Mouse (Mus musculus): ENCODE results near the gene Plce1. TPM values are rescaled to one million over a fixed set of nuclear protein-coding genes. Genes with fewer than 3 reads are reported as not detected.
A peak's percentile ranks its signal among the peaks of the same experiment; 100 is the strongest.
"Not testable (repeated sequence)": the region's sequence is repeated elsewhere in the genome, so short reads cannot be mapped to it uniquely, and the experiment has no call there.

The Plce1 gene
- total RNA-seq, 2 experiments from 2014 or later, result 4.5 to 6.0 TPM

- no peak for DNase-seq (ENCODE audit: low spot score)
Measured at GRCm38 (mm10) chr19:38488103-38488912, 7.4 kb downstream of the Plce1 start.

- no peak for DNase-seq (ENCODE audit: low spot score)
Measured at GRCm38 (mm10) chr19:38498233-38498632, 17.3 kb downstream of the Plce1 start.

GRCm38 (mm10) chr19:38504597-38504996, 23.7 kb downstream of the Plce1 start:
- no peak for DNase-seq (ENCODE audit: low spot score)

GRCm38 (mm10) chr19:38506131-38506530, 25.2 kb downstream of the Plce1 start:
- no peak for DNase-seq (ENCODE audit: low spot score)

GRCm38 (mm10) chr19:38507251-38507965, 26.5 kb downstream of the Plce1 start:
- DNase-seq (ENCODE audit: low spot score), result no peak

- DNase-seq (ENCODE audit: low spot score), result no peak
Measured at GRCm38 (mm10) chr19:38507966-38508625, 27.2 kb downstream of the Plce1 start.

GRCm38 (mm10) chr19:38514417-38515184, 33.7 kb downstream of the Plce1 start:
- no peak for DNase-seq (ENCODE audit: low spot score)

GRCm38 (mm10) chr19:38526855-38527254, 45.9 kb downstream of the Plce1 start:
- DNase-seq (ENCODE audit: low spot score), result no peak

GRCm38 (mm10) chr19:38527475-38527874, 46.6 kb downstream of the Plce1 start:
- DNase-seq (ENCODE audit: low spot score), result no peak

GRCm38 (mm10) chr19:38533230-38533629, 52.3 kb downstream of the Plce1 start:
- DNase-seq (ENCODE audit: low spot score), result no peak

GRCm38 (mm10) chr19:38539338-38539737, 58.4 kb downstream of the Plce1 start:
- peak; percentile 56 for DNase-seq (ENCODE audit: low spot score)

- DNase-seq (ENCODE audit: low spot score), result no peak
Measured at GRCm38 (mm10) chr19:38540549-38540948, 59.6 kb downstream of the Plce1 start.

- no peak for DNase-seq (ENCODE audit: low spot score)
Measured at GRCm38 (mm10) chr19:38549487-38550058, 68.7 kb downstream of the Plce1 start.

GRCm38 (mm10) chr19:38553551-38553950, 72.6 kb downstream of the Plce1 start:
- DNase-seq (ENCODE audit: low spot score), result no peak

- DNase-seq (ENCODE audit: low spot score), result peak; percentile 77
Measured at GRCm38 (mm10) chr19:38555399-38555798, 74.5 kb downstream of the Plce1 start.

GRCm38 (mm10) chr19:38558816-38559215, 77.9 kb downstream of the Plce1 start:
- DNase-seq (ENCODE audit: low spot score), result no peak

GRCm38 (mm10) chr19:38561887-38562286, 81.0 kb downstream of the Plce1 start:
- DNase-seq (ENCODE audit: low spot score), result not testable (repeated sequence)

GRCm38 (mm10) chr19:38566156-38566555, 85.2 kb downstream of the Plce1 start:
- DNase-seq (ENCODE audit: low spot score), result no peak

- no peak for DNase-seq (ENCODE audit: low spot score)
Measured at GRCm38 (mm10) chr19:38566752-38567151, 85.8 kb downstream of the Plce1 start.

GRCm38 (mm10) chr19:38567331-38567730, 86.4 kb downstream of the Plce1 start:
- no peak for DNase-seq (ENCODE audit: low spot score)

- DNase-seq (ENCODE audit: low spot score), result no peak
Measured at GRCm38 (mm10) chr19:38578554-38579146, 97.7 kb downstream of the Plce1 start.
